Mouse (Mus musculus): ENCODE data around the gene Xirp2.
"Not testable (repeated sequence)": the region's sequence is repeated elsewhere in the genome, so short reads cannot be mapped to it uniquely, and the experiment has no call there.

Gene Xirp2

GRCm38 (mm10) chr2:67445780-67446179, at the start of gene Xirp2:
TSS of gene Xirp2 (plus strand) at chr2:67446002.
- DNase-seq: no peak

- not testable (repeated sequence) for DNase-seq
These were observed 32.4 kb upstream of the Xirp2 start, which contains the start of gene Gm21830 for GRCm38 (mm10) chr2:67413425-67413824. TSS of gene Gm21830 (plus strand) at chr2:67413725.

GRCm38 (mm10) chr2:67420853-67421252, 24.9 kb upstream of the Xirp2 start:
- no peak for DNase-seq

- peak; percentile 41 for DNase-seq
These were observed 23.0 kb upstream of the Xirp2 start for GRCm38 (mm10) chr2:67422799-67423198.

GRCm38 (mm10) chr2:67433081-67433480, 12.7 kb upstream of the Xirp2 start, which contains the start of gene Gm26727:
TSS of gene Gm26727 (minus strand) at chr2:67433181.
- DNase-seq: no peak

- DNase-seq: no peak
These were observed 7.5 kb upstream of the Xirp2 start for GRCm38 (mm10) chr2:67438309-67438708.

GRCm38 (mm10) chr2:67446772-67447171, 970 bp downstream of the Xirp2 start:
- no peak for DNase-seq

- peak; percentile 3 for DNase-seq
These were observed 1.4 kb downstream of the Xirp2 start for GRCm38 (mm10) chr2:67447206-67447605.

GRCm38 (mm10) chr2:67460857-67461256, 15.1 kb downstream of the Xirp2 start:
- DNase-seq: no peak

GRCm38 (mm10) chr2:67467036-67467435, 21.2 kb downstream of the Xirp2 start:
- no peak for DNase-seq

- peak; percentile 8 for DNase-seq
These were observed 24.2 kb downstream of the Xirp2 start for GRCm38 (mm10) chr2:67470030-67470429.

- DNase-seq: peak; percentile 58
These were observed 32.0 kb downstream of the Xirp2 start for GRCm38 (mm10) chr2:67477753-67478152.

- DNase-seq: no peak
These were observed 35.2 kb downstream of the Xirp2 start for GRCm38 (mm10) chr2:67481051-67481450.

GRCm38 (mm10) chr2:67486721-67487120, 40.9 kb downstream of the Xirp2 start:
- no peak for DNase-seq

GRCm38 (mm10) chr2:67487162-67487561, 41.4 kb downstream of the Xirp2 start:
- no peak for DNase-seq

GRCm38 (mm10) chr2:67488465-67489127, 42.8 kb downstream of the Xirp2 start:
- no peak for DNase-seq

- DNase-seq: no peak
These were observed 43.3 kb downstream of the Xirp2 start for GRCm38 (mm10) chr2:67489128-67489492.

GRCm38 (mm10) chr2:67505457-67505856, 59.7 kb downstream of the Xirp2 start:
- DNase-seq: no peak

GRCm38 (mm10) chr2:67516405-67516804, 70.6 kb downstream of the Xirp2 start:
- no peak for DNase-seq

- DNase-seq: no peak
These were observed 89.5 kb downstream of the Xirp2 start for GRCm38 (mm10) chr2:67535347-67535746.

- DNase-seq: no peak
These were observed 93.6 kb downstream of the Xirp2 start for GRCm38 (mm10) chr2:67539426-67539825.

- DNase-seq: no peak
These were observed 96.3 kb downstream of the Xirp2 start for GRCm38 (mm10) chr2:67541957-67542696.

- no peak for DNase-seq
These were observed 98.6 kb downstream of the Xirp2 start for GRCm38 (mm10) chr2:67544426-67544825.

GRCm38 (mm10) chr2:67564851-67565479, 119.2 kb downstream of the Xirp2 start:
- DNase-seq: no peak
